Mouse (Mus musculus) liver, embryonic 11.5 days (tissue): ENCODE measurements at regions not wholly inside any gene's neighbourhood (a gene's known extent, or its start where the extent isn't known, plus 50 kb on each side); places are given as distances from the start of the nearest gene placed in this dataset.

Experiments used
- ATAC-seq: fragments of 200-750 bp; cut with Nextera tagmentation; replicated peaks from 2 replicates; pipeline ENCODE4 v1.8.0; 2017; ENCODE audit warnings: moderate number of reproducible peaks, mild to moderate bottlenecking, moderate TSS enrichment, moderate library complexity; ENCODE audit not compliant: low FRiP score
- DNase-seq: peaks from one replicate; pipeline ENCODE4 v3.0.0-alpha.2; 2017; ENCODE audit warnings: low spot score
- H3K27ac ChIP-seq: fragments of 300-500 bp; sonication (generic); 2 replicates; pipeline ENCODE4 v1.5.1; 2014; ENCODE audit warnings: mild to moderate bottlenecking, low read depth, low read length, control low read depth
- H3K27me3 ChIP-seq: fragments of 300-500 bp; sonication (generic); replicated peaks from 2 replicates; pipeline ENCODE4 v1.6.1; 2014; ENCODE audit warnings: low read length, mixed read lengths; ENCODE audit not compliant: control insufficient read depth, insufficient read depth
- H3K36me3 ChIP-seq: fragments of 300-500 bp; sonication (generic); 2 replicates; pipeline ENCODE4 v1.6.1; 2014; ENCODE audit warnings: mild to moderate bottlenecking, low read length, moderate library complexity, mixed read lengths; ENCODE audit not compliant: control insufficient read depth, insufficient read depth
- H3K4me1 ChIP-seq: fragments of 300-500 bp; sonication (generic); replicated peaks from 2 replicates; pipeline ENCODE4 v1.6.1; 2014; ENCODE audit warnings: low read length, mixed read lengths; ENCODE audit not compliant: control insufficient read depth, insufficient read depth
- H3K4me2 ChIP-seq: fragments of 300-500 bp; sonication (generic); 2 replicates; pipeline ENCODE4 v1.6.1; 2014; ENCODE audit warnings: mild to moderate bottlenecking, control low read depth, moderate library complexity
- H3K4me3 ChIP-seq: fragments of 300-500 bp; sonication (generic); 2 replicates; pipeline ENCODE4 v1.5.1; 2014; ENCODE audit warnings: low read depth, low read length, control low read depth
- H3K9ac ChIP-seq: fragments of 300-500 bp; sonication (generic); 2 replicates; pipeline ENCODE4 v1.6.1; 2014; ENCODE audit warnings: low read depth, low read length, control low read depth
- H3K9me3 ChIP-seq: fragments of 300-500 bp; sonication (generic); 2 replicates; pipeline ENCODE4 v1.6.1; 2016; ENCODE audit warnings: low read length, inconsistent platforms, mixed read lengths; ENCODE audit not compliant: control insufficient read depth
- WGBS: fragments of 180-500 bp; shearing (Covaris S2); extraction: QIAGEN DNeasy Blood & Tissue Kit; methylation state at CpG from one replicate; pipeline ENCODE4 v1.1.7; 2014; 5-methylcytosine and 5-hydroxymethylcytosine counted together

DNA sequence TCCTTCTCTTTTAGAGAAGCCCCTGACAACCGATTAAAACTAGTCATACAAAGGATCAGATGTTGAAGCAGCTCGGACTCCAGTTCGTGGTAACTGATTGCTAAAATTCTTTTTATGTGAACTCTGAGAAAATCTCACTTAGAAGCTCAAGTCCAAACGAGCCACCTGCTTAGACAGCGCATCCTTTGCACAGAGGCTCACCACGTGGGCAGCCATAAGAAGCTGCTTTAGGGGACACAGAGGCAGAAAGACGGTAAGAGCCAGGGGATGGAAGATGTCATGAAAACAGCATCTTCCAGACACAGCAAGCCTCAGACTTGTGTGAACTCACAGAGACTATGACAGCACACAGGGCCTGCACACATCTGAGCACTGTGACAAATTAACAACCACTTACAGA, 461.0 kb upstream of the Tenm4 start:
- Histone ChIP-seq H3K4me3 (no peak overlapping the region), H3K4me1 (no peaks in the 10 kb centered on the region), H3K27ac (no peak overlapping the region), H3K9me3 (no peaks in the 10 kb centered on the region), H3K4me2 (no peak overlapping the region), H3K27me3 (no peaks in the 10 kb centered on the region), H3K36me3 (no peaks in the 10 kb centered on the region), H3K9ac (no peak overlapping the region)
- no peak for ATAC-seq
- DNase-seq: no peak
- 79% methylated on average over 7 of the region's 7 CpGs for WGBS

DNA sequence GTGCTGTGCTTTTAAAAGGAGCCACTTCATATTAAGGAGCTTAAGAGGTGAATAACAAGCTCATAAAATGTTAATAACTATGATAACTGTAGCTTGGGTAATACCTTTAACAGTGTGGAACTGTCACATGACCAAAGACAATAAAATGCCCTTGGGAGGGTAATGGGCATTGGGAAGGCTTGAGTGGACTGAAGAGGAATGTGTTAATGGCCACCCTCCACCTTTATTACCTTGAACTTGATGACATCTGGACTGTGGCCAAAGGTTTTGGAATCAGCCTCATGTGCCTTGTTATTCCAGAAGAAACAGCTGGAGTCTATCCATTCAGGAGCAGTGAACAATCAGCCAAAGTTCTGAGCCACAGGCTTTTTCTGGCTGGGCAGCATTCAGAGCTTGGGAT, 451.0 kb upstream of the Tenm4 start:
- Histone ChIP-seq H3K4me2 (no peak overlapping the region), H3K4me1 (no peaks in the 10 kb centered on the region), H3K9me3 (no peaks in the 10 kb centered on the region), H3K27me3 (no peaks in the 10 kb centered on the region), H3K4me3 (no peak overlapping the region), H3K9ac (no peak overlapping the region), H3K27ac (no peak overlapping the region), H3K36me3 (no peaks in the 10 kb centered on the region)
- ATAC-seq (no peak), DNase-seq (no peak)

DNA sequence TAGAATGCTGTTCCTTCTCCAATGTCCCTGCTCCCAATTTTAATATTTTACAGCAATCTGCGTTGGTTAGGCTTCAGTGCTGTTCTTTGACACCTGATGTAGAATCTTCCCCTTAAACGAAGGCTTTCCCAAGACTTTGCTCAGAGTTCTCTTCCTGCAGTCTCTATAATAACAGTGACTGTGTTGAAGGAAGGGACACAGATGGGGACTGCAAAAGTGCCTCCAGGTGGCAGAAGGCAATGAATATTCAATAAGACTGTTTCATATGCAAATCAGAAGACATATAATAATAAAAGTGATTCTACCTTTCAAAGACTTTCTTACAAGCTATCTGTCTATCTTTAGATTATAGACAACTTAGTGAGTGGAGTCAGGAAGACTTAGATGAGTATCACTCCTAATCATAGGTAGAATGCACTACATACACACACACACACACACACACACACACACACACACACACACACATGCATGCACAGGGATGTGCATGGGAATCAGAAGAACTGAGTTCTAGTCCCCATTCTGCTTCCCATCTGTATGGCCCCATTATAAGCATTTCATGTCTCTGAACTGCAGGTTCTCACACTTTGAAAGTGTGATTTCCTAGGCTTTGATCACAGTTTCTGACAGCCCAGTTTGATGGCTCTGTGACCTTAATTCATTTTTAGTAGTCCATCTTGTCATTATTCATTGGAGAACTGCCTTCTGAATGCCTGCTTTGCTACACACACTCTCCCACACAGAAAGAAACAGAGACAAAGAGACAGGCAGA, 445.1 kb upstream of the Tenm4 start:
- no peak overlapping the region for H3K4me3 ChIP-seq
- H3K27ac ChIP-seq: no peak overlapping the region
- no peaks in the 10 kb centered on the region for H3K27me3 ChIP-seq
- DNase-seq (no peak), ATAC-seq (no peak)
- no peaks in the 10 kb centered on the region for H3K9me3 ChIP-seq
- H3K4me1 ChIP-seq: no peaks in the 10 kb centered on the region
- WGBS: 66% methylated on average over 2 of the region's 2 CpGs
- H3K9ac ChIP-seq: no peak overlapping the region
- no peak overlapping the region for H3K4me2 ChIP-seq
- H3K36me3 ChIP-seq: no peaks in the 10 kb centered on the region

DNA sequence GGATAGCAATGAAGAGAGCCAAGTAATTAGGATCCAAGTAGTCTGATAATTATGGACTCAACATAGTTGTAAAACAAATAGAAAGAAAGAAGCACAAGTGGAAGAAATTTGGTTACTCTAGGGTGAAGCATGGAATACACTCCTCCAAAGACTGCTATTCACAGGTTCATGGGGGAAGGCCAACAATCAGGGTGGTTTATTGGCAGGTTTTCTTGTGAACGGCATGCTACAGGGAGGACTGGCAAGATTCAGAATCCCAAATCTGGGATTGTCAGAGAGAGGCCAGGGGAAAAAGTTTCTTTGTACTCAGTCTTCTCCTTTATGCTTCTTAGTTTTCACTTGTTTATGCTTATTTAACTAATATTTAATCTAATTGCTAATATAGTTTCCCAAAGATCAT, 437.2 kb upstream of the Tenm4 start:
- Histone ChIP-seq H3K4me1 (no peaks in the 10 kb centered on the region), H3K4me2 (no peak overlapping the region), H3K27me3 (no peaks in the 10 kb centered on the region), H3K9me3 (no peaks in the 10 kb centered on the region), H3K27ac (no peak overlapping the region), H3K4me3 (no peak overlapping the region), H3K36me3 (no peaks in the 10 kb centered on the region), H3K9ac (no peak overlapping the region)
- WGBS: 70% methylated on average over 1 of the region's 1 CpGs
- DNase-seq (no peak), ATAC-seq (no peak)

DNA sequence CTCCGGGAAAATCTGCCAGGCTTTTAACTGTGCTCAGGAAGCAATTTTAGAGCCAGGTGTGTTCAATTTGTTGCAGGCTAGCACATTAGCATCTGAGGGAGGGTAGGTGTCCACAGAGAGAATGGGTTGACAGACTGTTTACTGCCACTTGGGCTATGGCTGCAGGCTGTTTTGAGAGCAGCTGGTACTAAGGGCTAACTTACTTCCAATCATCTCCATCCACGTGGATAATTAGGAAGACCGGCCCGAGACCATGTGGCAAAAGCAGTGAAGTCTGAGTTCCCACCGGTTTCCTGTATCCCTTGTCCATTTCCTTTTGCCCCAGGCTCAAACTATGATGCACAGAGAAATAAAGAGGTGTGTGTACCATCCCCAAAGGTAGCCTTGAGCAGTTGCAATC, 436.5 kb upstream of the Tenm4 start:
- ATAC-seq (no peak), DNase-seq (no peak)
- Histone ChIP-seq H3K9me3 (no peaks in the 10 kb centered on the region), H3K36me3 (no peaks in the 10 kb centered on the region), H3K27ac (no peak overlapping the region), H3K4me2 (no peak overlapping the region), H3K9ac (no peak overlapping the region), H3K4me1 (no peaks in the 10 kb centered on the region), H3K4me3 (no peak overlapping the region), H3K27me3 (no peaks in the 10 kb centered on the region)
- 72% methylated on average over 5 of the region's 5 CpGs for WGBS

DNA sequence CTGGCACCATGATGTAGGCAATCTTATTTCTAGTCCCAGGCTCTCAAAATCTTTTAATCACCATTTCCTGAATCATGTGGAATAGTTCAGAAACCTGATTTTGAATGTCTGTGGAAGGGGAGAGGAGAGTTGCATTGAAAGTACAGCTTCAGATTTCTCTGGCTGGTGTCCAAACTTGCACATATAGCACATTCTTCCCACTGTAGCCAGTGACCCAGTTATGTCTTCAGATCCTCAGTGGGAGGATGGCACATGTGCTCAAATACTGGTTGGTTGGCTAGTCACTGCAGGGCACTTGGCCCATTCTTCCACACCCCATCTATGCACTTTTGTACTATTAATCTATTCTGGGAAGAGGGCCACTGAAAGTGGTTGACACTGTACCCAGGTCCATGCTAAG, 434.3 kb upstream of the Tenm4 start:
- Histone ChIP-seq H3K9ac (no peak overlapping the region), H3K4me1 (no peaks in the 10 kb centered on the region), H3K4me3 (no peak overlapping the region), H3K36me3 (no peaks in the 10 kb centered on the region), H3K4me2 (no peak overlapping the region), H3K9me3 (no peaks in the 10 kb centered on the region), H3K27me3 (no peaks in the 10 kb centered on the region), H3K27ac (no peak overlapping the region)
- no peak for DNase-seq
- ATAC-seq: no peak

DNA sequence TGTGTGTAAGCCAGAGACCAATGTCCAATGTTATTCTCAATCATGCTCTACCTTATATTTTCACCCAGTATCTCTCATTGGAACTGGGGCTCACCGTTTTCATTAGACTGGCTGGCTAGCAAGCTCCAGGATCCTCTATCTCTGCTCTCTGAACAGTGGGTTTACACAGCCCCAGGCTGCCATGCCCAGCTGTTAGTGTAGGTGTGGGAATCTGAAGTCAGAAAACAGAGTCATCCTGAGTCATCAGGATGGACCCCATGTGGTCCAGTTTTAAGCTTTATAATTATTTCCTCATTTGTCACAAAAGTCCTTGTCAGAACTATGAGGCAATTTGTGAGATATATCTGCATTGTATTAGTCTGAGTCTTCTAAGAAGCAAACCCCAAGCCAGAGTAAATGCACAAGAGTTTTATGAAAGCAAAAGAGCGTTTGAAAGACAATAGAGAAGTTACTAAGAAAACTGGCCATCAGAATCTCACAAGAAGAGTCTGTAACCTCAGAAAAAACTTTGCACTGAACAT, 432.3 kb upstream of the Tenm4 start:
- Histone ChIP-seq H3K27ac (no peak overlapping the region), H3K4me2 (no peak overlapping the region)
- 62% methylated on average over 2 of the region's 2 CpGs for WGBS

DNA sequence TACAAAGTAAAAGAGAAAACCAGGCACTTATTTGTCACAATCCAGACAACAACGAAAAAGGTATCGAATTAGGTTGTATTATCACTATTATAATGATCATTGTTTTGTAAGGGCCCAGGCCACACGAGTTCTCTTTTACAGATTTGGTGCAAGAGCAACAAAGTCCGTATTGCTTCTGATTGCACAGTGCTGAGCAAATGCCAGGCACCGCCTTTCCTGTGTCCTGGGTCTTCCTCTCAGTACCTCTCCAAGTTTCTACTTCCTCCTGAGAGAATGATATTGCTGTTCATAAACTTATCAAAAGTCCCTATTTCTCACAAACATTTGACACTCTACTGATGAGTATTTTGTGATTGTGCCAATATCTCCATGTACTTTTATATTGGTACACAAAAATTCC, 431.3 kb upstream of the Tenm4 start:
- H3K9ac ChIP-seq: no peak overlapping the region
- H3K4me2 ChIP-seq: no peak overlapping the region
- 78% methylated on average over 5 of the region's 5 CpGs for WGBS
- no peaks in the 10 kb centered on the region for H3K4me1 ChIP-seq
- DNase-seq: no peak
- no peak overlapping the region for H3K4me3 ChIP-seq
- no peak for ATAC-seq
- no peaks in the 10 kb centered on the region for H3K9me3 ChIP-seq
- H3K36me3 ChIP-seq: no peaks in the 10 kb centered on the region
- H3K27ac ChIP-seq: no peak overlapping the region
- H3K27me3 ChIP-seq: no peaks in the 10 kb centered on the region

More for the DNA sequence above, 432.3 kb upstream of the Tenm4 start:
- Histone ChIP-seq H3K4me3 (no peak overlapping the region), H3K36me3 (no peaks in the 10 kb centered on the region), H3K9ac (no peak overlapping the region), H3K27me3 (no peaks in the 10 kb centered on the region), H3K9me3 (no peaks in the 10 kb centered on the region), H3K4me1 (no peaks in the 10 kb centered on the region)
- no peak for ATAC-seq
- no peak for DNase-seq

DNA sequence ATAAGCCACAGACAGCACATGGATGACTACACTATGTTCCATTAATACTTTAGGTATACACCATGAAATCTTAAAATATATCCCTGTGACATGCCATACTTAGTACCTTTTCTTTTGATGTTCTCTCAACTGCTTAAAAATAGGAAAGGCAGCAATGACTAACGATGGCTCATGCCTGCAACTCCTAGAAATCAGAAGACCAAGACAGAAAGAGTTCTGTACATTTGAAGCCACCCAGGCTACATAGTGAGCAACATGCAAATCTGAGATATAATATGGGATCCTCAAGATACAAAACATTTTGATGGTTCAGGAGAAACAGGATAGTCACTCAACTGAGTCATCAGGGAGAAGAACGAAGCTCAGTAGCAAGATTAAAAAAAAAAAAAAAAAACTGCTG, 412.7 kb upstream of the Tenm4 start:
- WGBS: 81% methylated on average over 2 of the region's 2 CpGs
- H3K4me2 ChIP-seq: no peak overlapping the region
- H3K4me3 ChIP-seq: no peak overlapping the region
- no peaks in the 10 kb centered on the region for H3K27me3 ChIP-seq
- no peaks in the 10 kb centered on the region for H3K4me1 ChIP-seq
- H3K27ac ChIP-seq: no peak overlapping the region
- DNase-seq: no peak
- H3K36me3 ChIP-seq: no peaks in the 10 kb centered on the region
- no peak for ATAC-seq
- H3K9ac ChIP-seq: no peak overlapping the region
- no peaks in the 10 kb centered on the region for H3K9me3 ChIP-seq
